Mouse (Mus musculus) retina, adult 2 months (tissue): Measurements from ENCODE around the gene Thoc3.

Experiments
- DNase-seq: peaks from one replicate; pipeline ENCODE4 v3.0.0-alpha.2; 2012; ENCODE audit warnings: low read depth, low spot score

Thoc3 gene

DNA sequence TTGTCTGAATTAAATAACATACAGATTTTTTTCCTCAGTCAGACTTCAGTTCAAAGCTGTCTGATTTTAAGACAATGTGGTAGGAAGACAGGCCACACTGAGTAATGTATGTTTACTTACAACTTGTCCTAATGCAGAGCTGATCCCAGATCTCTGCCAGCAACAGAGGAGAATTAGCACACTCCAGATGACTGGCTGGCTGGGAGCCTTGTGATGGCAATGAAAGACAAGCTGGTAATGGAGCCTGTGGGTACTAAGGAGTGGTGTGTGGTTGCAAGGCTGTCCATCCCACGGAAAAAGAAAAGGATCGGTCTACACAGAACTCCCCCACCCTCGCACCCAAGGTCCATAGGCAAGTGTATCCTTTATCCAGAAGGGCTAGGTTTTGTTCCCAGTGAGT, 25.0 kb downstream of the Thoc3 start:
- no peak for DNase-seq

- no peak for DNase-seq
Observed at GRCm38 (mm10) chr13:54439912-54440311, 28.7 kb downstream of the Thoc3 start.

DNA sequence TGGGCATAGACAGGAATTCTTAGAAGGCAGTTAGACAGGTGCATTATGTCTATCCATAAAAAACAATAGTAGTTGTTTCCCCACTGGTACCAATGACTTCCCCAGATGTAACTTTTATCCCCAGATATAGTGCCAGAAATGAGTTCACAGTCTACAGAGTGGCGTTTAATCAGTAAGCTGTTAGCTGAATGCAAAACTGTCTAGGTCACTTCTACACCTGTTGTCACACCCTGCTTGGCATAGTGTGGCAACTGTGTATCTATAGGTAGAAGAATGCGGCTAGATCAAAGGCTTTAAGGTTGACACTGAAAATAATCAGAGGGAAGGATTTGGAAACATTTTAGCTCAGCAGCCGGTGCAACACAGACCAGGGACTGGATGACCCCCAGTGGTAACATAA, 29.8 kb downstream of the Thoc3 start:
- no peak for DNase-seq

- no peak for DNase-seq
Observed at GRCm38 (mm10) chr13:54437083-54437482, 31.6 kb downstream of the Thoc3 start.

- no peak for DNase-seq
Observed at GRCm38 (mm10) chr13:54436666-54437065, 32.0 kb downstream of the Thoc3 start.

GRCm38 (mm10) chr13:54431161-54431560, 37.5 kb downstream of the Thoc3 start:
- DNase-seq, result no peak

GRCm38 (mm10) chr13:54430051-54430450, 38.6 kb downstream of the Thoc3 start:
- no peak for DNase-seq

- no peak for DNase-seq
Observed at GRCm38 (mm10) chr13:54428771-54429170, 39.9 kb downstream of the Thoc3 start.

DNA sequence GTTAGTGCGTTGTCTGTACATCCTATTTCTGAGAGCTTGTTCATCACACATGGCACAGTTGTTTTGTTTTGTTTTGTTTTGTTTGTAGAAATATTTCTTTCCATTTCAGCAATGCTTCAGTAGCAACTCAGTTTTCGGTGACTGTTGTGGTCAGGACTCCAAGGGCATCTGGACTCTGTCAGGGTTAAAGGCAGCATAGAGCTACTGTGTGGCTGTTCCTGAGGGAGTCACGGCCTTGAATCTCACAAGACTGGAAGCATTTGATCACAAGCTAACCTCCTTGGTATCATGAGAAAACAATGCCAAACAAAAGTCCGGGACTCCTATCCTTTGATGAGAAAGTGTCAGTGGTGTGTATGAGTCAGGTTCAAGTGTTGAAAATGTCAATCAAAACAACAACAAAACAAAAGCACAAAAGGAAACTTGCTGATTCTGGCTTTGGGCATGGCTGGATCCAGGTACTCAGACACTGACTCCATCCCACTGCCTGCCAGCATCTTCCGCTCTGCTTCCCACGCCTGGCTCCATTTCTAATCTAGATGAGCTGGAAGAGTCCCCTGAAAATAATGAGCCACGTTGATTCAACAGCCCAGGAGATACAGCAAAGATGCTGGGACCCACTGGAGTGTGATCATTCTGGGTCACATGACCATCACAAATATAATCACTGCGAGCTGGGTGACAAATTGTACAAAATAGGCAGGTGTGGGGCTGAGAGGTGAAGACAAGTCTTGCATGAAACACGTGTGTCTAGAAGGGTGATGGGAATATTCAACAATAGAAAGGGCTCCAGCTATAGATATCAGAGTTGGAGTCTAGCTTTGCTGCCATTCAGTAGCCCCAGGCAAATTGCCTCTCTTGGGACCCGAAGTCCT, 41.6 kb downstream of the Thoc3 start:
- DNase-seq, result no peak

DNA sequence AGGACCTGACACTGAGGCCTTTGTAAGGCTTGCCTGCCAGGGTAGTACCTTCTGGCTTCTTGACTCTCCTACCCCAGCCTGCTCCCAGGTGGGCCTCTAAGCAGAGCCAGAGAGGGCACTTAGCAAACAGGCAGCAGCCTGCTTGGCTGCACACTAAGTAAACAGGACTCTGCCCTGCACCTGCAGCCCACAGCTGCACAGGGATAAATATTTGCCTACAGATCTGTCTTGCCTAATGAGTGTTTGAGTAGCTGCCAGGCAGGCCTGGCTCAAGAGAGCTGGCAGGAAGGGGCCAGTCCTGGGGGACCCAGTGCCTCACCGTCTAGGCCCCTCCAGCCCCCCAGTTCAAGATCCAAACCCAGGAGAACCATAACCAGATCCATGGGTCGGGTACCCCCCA, 43.4 kb downstream of the Thoc3 start:
- DNase-seq, result no peak

DNA sequence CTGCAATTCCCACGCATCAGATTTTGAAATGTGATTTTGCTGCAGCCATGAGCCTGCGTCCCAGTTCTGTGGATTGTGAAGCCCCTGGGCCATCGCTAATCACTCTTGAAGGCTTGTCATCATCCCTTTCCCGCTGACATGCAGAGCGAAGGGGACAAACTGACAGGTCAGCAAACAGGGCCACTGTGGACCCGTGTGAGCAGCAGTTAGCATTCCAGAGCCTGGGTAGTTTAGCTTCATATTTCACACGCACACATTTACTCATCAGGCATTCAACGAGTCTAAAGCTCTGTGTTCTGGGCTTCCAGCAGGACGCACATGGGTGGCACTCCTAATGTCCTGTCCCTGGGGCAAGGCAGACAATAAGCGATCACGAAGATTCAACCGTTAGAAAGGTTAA, 48.4 kb downstream of the Thoc3 start:
- no peak for DNase-seq

DNA sequence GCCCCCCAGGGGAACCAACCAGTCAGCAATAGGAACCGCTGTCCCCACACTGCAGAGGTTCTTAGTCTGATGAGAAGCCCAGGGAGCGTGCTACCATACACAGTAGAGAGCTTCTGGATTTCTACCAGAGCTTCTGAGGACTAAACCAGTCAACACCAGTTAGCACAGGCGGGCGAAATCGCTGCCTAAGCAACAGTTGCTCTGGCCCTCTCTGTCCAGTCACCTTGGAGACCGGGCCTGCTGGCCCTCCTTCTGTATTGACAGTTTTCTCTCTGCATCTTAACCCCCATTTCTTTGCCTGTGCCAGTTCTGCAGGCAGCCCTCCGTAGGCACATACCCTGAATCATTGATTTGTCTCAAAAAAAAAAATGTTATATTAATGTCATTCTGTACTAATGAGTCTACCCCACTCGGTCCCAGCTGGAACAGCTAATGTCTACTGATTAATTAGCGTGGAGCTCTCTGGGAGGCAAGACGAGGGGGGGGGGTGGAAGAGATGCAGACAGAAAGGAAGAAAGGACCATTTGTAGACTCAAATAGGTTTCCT, 49.8 kb downstream of the Thoc3 start:
- DNase-seq, result no peak

DNA sequence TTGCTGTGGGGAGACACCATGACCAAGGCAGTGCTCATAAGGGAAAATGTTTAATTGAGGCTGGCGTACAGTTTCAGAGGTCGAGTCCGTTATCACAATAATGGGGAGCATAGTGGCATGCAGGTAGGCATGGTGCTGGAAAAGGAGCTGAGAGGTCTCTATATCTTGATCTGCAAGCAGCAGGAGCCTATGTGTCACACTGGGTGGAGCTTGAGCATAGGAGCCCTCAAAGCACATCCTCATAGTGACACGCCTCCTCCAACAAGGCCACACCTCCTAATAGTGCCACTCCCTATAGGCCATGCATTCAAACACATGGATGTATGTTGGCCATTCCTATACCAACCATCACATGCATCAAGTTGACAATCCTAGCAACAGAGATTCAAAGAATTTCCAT, 53.6 kb downstream of the Thoc3 start:
- DNase-seq, result no peak

- no peak for DNase-seq
Observed at GRCm38 (mm10) chr13:54412721-54413120, 55.9 kb downstream of the Thoc3 start.

DNA sequence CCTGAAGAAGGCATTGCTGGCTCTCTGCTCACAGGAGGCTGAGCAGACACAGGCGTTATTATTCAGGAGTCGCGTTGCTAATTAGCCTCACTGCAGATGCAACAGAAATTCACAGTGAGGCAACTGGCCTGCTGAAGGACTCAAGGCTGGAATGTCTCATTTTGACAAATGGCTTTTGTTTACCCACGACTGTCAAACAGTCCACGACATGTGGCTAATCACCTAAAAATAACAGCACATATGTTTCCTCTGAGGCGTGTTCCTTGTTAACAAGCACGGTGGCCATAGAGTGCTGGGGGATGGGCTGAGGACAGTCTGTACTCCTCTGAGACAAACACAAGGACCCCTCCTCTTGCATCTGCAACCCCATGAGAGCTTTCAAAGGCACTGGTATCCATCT, 56.4 kb downstream of the Thoc3 start:
- DNase-seq, result no peak

DNA sequence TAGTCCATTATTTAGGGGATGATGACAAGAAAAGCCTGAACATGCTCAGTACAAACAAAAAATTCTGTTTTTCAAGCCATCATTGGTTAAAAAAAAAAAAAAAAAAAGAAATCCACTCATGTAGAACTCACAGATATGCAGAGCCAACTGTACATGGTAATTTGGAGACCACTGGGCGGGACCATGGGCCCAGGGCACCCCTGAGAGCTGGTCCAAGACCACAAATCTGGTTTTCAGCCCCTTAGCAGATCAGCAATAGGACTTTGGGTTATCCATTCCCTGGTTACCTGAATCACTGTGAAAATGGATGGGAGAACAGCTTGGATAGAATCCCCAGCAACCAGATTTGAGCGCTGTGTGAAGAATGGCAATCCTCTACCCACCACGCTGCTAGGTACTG, 57.0 kb downstream of the Thoc3 start:
- DNase-seq, result no peak
